Mouse (Mus musculus) bone marrow, adult 2 months (tissue): ENCODE results near the gene Angel2.

Experiments
- CTCF ChIP-seq: fragments of 200-500 bp; IDR thresholded peaks from 2 replicates; pipeline ENCODE4 v1.5.1; 2011; ENCODE audit warnings: low read length, control low read depth; ENCODE audit not compliant: control insufficient read depth, insufficient read depth
- POLR2A ChIP-seq: fragments of 200-500 bp; IDR thresholded peaks from 2 replicates; pipeline ENCODE4 v1.6.1; 2011; ENCODE audit warnings: low read depth, mild to moderate bottlenecking, control low read depth, low read length, borderline replicate concordance; ENCODE audit not compliant: control insufficient read depth

DNA sequence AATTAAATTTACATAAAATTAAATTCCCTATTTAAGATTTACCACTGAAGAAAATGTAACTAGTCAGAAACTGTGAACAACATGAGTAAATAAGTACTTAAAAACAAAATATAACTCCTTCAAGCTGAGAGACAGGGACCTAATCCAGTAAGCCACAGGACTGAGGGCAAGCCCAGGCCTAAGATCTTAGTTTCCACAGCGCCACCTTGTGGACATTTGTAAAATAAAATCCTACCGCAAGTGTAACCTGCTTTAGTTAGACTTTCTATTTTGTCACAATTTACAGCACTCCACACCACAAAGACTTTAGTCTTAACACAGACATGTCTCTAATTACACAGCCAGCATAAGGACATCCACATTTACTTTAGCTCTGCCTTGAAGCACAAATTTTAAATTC, 43.5 kb upstream of the Angel2 start:
- TF ChIP-seq CTCF: peak; percentile 61
- no peak for TF ChIP-seq POLR2A
